Mouse (Mus musculus) heart, embryonic 14.5 days (tissue): ENCODE measurements around the gene Srcin1. TPM values are rescaled to one million over a fixed set of nuclear protein-coding genes. Genes with fewer than 3 reads are reported as not detected.

Source experiments
- ATAC-seq: fragments of 200-750 bp; cut with Nextera tagmentation; 2 replicates; pipeline ENCODE4 v1.8.0; 2017; ENCODE audit warnings: low read depth, moderate TSS enrichment; ENCODE audit not compliant: insufficient number of reproducible peaks, insufficient read depth, low FRiP score
- H3K27ac ChIP-seq, 2 experiments: fragments of 200-500 bp in 1 of 2; fragments of 300-500 bp in 1 of 2; sonication (generic) in 1 of 2; replicated peaks in 1 of 2; 2 replicates each; pipeline ENCODE4 v1.5.1; 2012 to 2014; ENCODE audit warnings: low read depth in 2 of 2, low read length in 2 of 2, control low read depth in 1 of 2, mild to moderate bottlenecking in 1 of 2, mixed read lengths in 1 of 2; ENCODE audit not compliant: control insufficient read depth in 1 of 2, insufficient read depth in 1 of 2
- H3K27me3 ChIP-seq: fragments of 300-500 bp; sonication (generic); 2 replicates; pipeline ENCODE4 v1.6.1; 2014; ENCODE audit warnings: mild to moderate bottlenecking, low read length, control low read depth; ENCODE audit not compliant: control insufficient read depth, insufficient read depth
- H3K36me3 ChIP-seq: fragments of 300-500 bp; sonication (generic); 2 replicates; pipeline ENCODE4 v1.6.1; 2014; ENCODE audit warnings: mild to moderate bottlenecking, control low read depth, low read length, mixed read lengths; ENCODE audit not compliant: control insufficient read depth, insufficient read depth
- H3K4me1 ChIP-seq, 2 experiments: fragments of 200-500 bp in 1 of 2; fragments of 300-500 bp in 1 of 2; sonication (generic) in 1 of 2; 2 replicates each; pipeline ENCODE4 v1.6.1; 2012 to 2014; ENCODE audit warnings: low read length in 2 of 2, control low read depth in 1 of 2, mixed read lengths in 1 of 2; ENCODE audit not compliant: control insufficient read depth in 2 of 2, insufficient read depth in 2 of 2
- H3K4me2 ChIP-seq: fragments of 300-500 bp; sonication (generic); 2 replicates; pipeline ENCODE4 v1.6.1; 2014; ENCODE audit warnings: mild to moderate bottlenecking, low read length
- H3K4me3 ChIP-seq, 2 experiments: fragments of 200-500 bp in 1 of 2; fragments of 300-500 bp in 1 of 2; sonication (generic) in 1 of 2; 2 replicates each; pipeline ENCODE4 v1.5.1; 2012 to 2014; ENCODE audit warnings: low read length in 2 of 2, mild to moderate bottlenecking in 2 of 2, control low read depth in 1 of 2, low read depth in 1 of 2, moderate library complexity in 1 of 2; ENCODE audit not compliant: control insufficient read depth in 1 of 2, insufficient read depth in 1 of 2
- H3K9ac ChIP-seq: fragments of 300-500 bp; sonication (generic); 2 replicates; pipeline ENCODE4 v1.6.1; 2014; ENCODE audit warnings: mild to moderate bottlenecking, low read length
- H3K9me3 ChIP-seq: fragments of 300-500 bp; sonication (generic); 2 replicates; pipeline ENCODE4 v1.6.1; 2016; ENCODE audit warnings: low read length, control low read depth; ENCODE audit not compliant: control insufficient read depth
- WGBS: fragments of 180-500 bp; shearing (Covaris S2); extraction: QIAGEN DNeasy Blood & Tissue Kit; methylation state at CpG from one replicate; pipeline ENCODE4 v1.1.7; 2014; 5-methylcytosine and 5-hydroxymethylcytosine counted together
- polyA plus RNA-seq: library from polyadenylated mRNA; unstranded; fragments of >200 nt; fragmentation: Nextera tagmentation; extraction: Ambion mirVana; gene quantifications from 2 replicates; pipeline ENCODE4 v1.2.1, GENCODE M21; 2014

Gene Srcin1
- polyA plus RNA-seq, 1 experiment from 2014 or later, result 0.22 TPM

DNA sequence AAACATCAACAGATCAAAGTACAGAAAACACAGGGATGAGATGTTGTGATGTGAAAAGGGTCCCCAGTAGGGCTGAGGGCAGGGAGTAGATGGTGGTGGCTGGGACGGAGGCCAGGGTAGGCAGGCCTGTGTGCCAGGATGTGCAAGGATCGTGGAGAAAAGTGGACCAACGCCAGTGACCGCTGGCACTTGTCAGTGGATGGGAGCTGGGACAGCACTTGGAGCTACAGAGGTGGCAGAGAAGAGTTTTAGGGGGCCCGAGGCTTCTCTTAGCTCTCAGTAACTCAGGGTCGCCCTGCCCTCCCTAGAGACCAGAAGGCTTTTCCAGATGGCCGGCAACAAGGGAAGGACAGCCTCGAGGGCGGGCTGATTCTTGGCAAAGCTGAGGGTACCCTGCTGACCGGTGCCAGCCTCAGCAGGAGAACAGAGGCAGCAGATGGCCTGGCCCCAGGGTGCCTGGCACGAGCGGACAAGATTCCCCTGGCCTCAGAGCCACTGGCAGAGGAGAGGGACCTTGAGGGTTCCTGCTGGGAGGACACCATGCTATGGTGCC lies 32.7 kb downstream of the Srcin1 start:
- H3K4me2 ChIP-seq, result no peak overlapping the region
- 53% methylated on average over 12 of the region's 12 CpGs for WGBS
- no peaks in the 10 kb centered on the region for H3K36me3 ChIP-seq
- peaks cover 79% of the 10 kb centered on the region for H3K27me3 ChIP-seq
- peaks cover 7 to 11% of the 10 kb centered on the region in 2 experiments for H3K4me1 ChIP-seq
- no peak overlapping the region for H3K9ac ChIP-seq
- no peak overlapping the region for H3K27ac ChIP-seq
- no peak for ATAC-seq
- no peaks in the 10 kb centered on the region for H3K9me3 ChIP-seq
- H3K4me3 ChIP-seq, result no peak overlapping the region

DNA sequence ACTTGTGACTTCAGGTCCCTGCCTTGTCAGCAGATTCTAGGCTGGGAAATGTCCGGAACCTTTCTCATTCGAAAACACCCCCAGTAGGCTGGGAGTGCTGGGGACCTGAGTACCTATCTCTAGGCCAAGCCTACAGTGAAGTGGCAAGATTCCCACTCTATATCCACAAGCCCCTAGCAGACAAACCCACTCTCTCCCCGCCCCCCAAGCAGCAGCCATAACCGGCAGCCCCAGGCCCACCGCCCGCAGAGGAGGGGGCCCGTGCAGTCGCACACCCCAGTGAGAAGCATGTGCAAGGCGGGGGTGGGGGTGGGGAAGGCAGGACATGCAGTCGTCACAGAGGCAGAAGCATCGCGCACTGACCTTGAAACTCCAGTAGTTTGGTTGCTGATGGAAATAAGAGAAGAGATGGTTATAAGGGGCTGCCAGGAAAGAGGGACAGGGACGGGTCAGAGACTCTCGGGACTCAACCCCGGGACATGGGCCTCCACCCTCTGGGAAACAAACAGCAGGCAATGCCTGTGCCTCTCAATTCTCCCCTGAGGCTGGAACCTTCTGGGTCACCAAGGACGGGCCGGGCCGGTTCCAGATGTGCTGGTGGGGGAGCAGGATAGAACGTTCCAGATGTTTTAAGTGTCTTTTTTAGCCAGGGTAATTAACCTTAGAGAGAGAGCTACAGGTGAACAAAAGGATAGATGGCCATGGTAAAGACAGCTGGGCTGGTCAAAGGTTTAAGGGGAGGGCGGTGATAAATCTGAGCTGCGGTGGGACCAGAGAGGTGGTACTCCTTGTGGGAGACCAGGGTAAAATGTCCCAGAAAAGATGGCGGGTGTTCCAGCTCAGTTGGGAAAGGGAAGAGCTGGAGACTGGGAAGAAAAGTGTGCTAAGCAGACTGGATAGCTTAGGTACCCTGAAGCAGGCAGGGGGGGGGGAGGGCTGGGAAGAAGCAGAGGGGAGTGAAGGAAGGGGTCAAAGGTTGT lies 33.5 kb downstream of the Srcin1 start:
- 76% methylated on average over 22 of the region's 22 CpGs for WGBS
- H3K27me3 ChIP-seq, result peaks cover 79% of the 10 kb centered on the region
- H3K4me3 ChIP-seq, result no peak overlapping the region
- no peak overlapping the region for H3K4me2 ChIP-seq
- no peak for ATAC-seq
- H3K4me1 ChIP-seq, result peaks cover 7 to 13% of the 10 kb centered on the region in 2 experiments
- no peaks in the 10 kb centered on the region for H3K9me3 ChIP-seq
- H3K36me3 ChIP-seq, result no peaks in the 10 kb centered on the region
- no peak overlapping the region for H3K27ac ChIP-seq
- no peak overlapping the region for H3K9ac ChIP-seq

GRCm38 (mm10) chr11:97540604-97541003 lies 35.4 kb downstream of the Srcin1 start:
- Histone ChIP-seq H3K27me3 (peaks cover 79% of the 10 kb centered on the region), H3K27ac (no peak overlapping the region), H3K36me3 (no peaks in the 10 kb centered on the region), H3K9me3 (no peaks in the 10 kb centered on the region), H3K4me2 (no peak overlapping the region), H3K4me3 (no peak overlapping the region), H3K9ac (no peak overlapping the region), H3K4me1 (peaks cover 3 to 12% of the 10 kb centered on the region in 2 experiments; a peak in 3 of 4 replicates)
- ATAC-seq, result no peak
- WGBS, result 37% methylated on average over 3 of the region's 3 CpGs

- Histone ChIP-seq H3K27ac (no peak overlapping the region), H3K4me1 (peaks cover 3 to 12% of the 10 kb centered on the region in 2 experiments; a peak in 3 of 4 replicates), H3K4me3 (no peak overlapping the region), H3K9me3 (no peaks in the 10 kb centered on the region), H3K36me3 (no peaks in the 10 kb centered on the region), H3K9ac (no peak overlapping the region), H3K27me3 (peaks cover 79% of the 10 kb centered on the region), H3K4me2 (no peak overlapping the region)
- ATAC-seq, result no peak
- WGBS, result 44% methylated on average over 3 of the region's 3 CpGs
Measured at GRCm38 (mm10) chr11:97540136-97540535, 35.9 kb downstream of the Srcin1 start.

- H3K4me2 ChIP-seq, result no peak overlapping the region
- WGBS, result 58% methylated on average over 5 of the region's 5 CpGs
- H3K9me3 ChIP-seq, result no peaks in the 10 kb centered on the region
- no peak overlapping the region for H3K27ac ChIP-seq
- no peaks in the 10 kb centered on the region for H3K36me3 ChIP-seq
- H3K27me3 ChIP-seq, result peaks cover 79% of the 10 kb centered on the region
- ATAC-seq, result no peak
- no peak overlapping the region for H3K4me3 ChIP-seq
- H3K4me1 ChIP-seq, result peaks cover 3 to 17% of the 10 kb centered on the region in 2 experiments
- H3K9ac ChIP-seq, result no peak overlapping the region
Measured at GRCm38 (mm10) chr11:97539622-97540021, 36.4 kb downstream of the Srcin1 start.

- H3K9ac ChIP-seq, result no peak overlapping the region
- H3K4me2 ChIP-seq, result peak overlapping the region; percentile 76; the same call in 1 of the 2 replicates
- H3K9me3 ChIP-seq, result no peaks in the 10 kb centered on the region
- WGBS, result 30% methylated on average over 12 of the region's 12 CpGs
- no peaks in the 10 kb centered on the region for H3K36me3 ChIP-seq
- H3K27ac ChIP-seq, result no peak overlapping the region
- peaks cover 6 to 26% of the 10 kb centered on the region in 2 experiments for H3K4me1 ChIP-seq
- no peak for ATAC-seq
- H3K4me3 ChIP-seq, result peak overlapping the region in 1 of 2 experiments; percentile 42; a peak in 2 of 4 replicates
- H3K27me3 ChIP-seq, result peaks cover 79% of the 10 kb centered on the region
Measured at GRCm38 (mm10) chr11:97537580-97538089, 38.4 kb downstream of the Srcin1 start.

- Histone ChIP-seq H3K4me3 (peak overlapping the region; percentile 39 to 42), H3K27me3 (peaks cover 79% of the 10 kb centered on the region), H3K27ac (no peak overlapping the region), H3K9ac (peak overlapping the region; percentile 57), H3K36me3 (no peaks in the 10 kb centered on the region), H3K9me3 (no peaks in the 10 kb centered on the region), H3K4me2 (peak overlapping the region; percentile 76), H3K4me1 (peaks cover 6 to 31% of the 10 kb centered on the region in 2 experiments)
- 1% methylated on average over 33 of the region's 36 CpGs for WGBS
- ATAC-seq, result no peak
Measured at GRCm38 (mm10) chr11:97536835-97537579, 39.0 kb downstream of the Srcin1 start.
